Mouse (Mus musculus) neural tube, embryonic 15.5 days (tissue): ENCODE results near the gene Nog. TPM values are rescaled to one million over a fixed set of nuclear protein-coding genes. Genes with fewer than 3 reads are reported as not detected.

ENCODE experiments used
- ATAC-seq: fragments of 200-750 bp; cut with Nextera tagmentation; 2 replicates; pipeline ENCODE4 v1.8.0; 2017; ENCODE audit warnings: mild to moderate bottlenecking, moderate TSS enrichment, moderate library complexity; ENCODE audit not compliant: low FRiP score
- H3K27ac ChIP-seq: fragments of 300-500 bp; sonication (generic); replicated peaks from 2 replicates; pipeline ENCODE4 v1.5.1; 2015; ENCODE audit warnings: mild to moderate bottlenecking, inconsistent platforms
- H3K27me3 ChIP-seq: fragments of 300-500 bp; sonication (generic); replicated peaks from 2 replicates; pipeline ENCODE4 v1.6.1; 2015; ENCODE audit warnings: inconsistent platforms
- H3K36me3 ChIP-seq: fragments of 300-500 bp; sonication (generic); 2 replicates; pipeline ENCODE4 v1.6.1; 2015; ENCODE audit warnings: inconsistent platforms
- H3K4me1 ChIP-seq: fragments of 300-500 bp; sonication (generic); 2 replicates; pipeline ENCODE4 v1.6.1; 2015; ENCODE audit warnings: inconsistent platforms
- H3K4me2 ChIP-seq: fragments of 300-500 bp; sonication (generic); 2 replicates; pipeline ENCODE4 v1.6.1; 2015; ENCODE audit warnings: inconsistent platforms, mild to moderate bottlenecking, moderate library complexity
- H3K4me3 ChIP-seq: fragments of 300-500 bp; sonication (generic); replicated peaks from 2 replicates; pipeline ENCODE4 v1.5.1; 2015; ENCODE audit warnings: mild to moderate bottlenecking, inconsistent platforms
- H3K9ac ChIP-seq: fragments of 300-500 bp; sonication (generic); replicated peaks from 2 replicates; pipeline ENCODE4 v1.6.1; 2015; ENCODE audit warnings: mild to moderate bottlenecking, inconsistent platforms
- H3K9me3 ChIP-seq: fragments of 300-500 bp; sonication (generic); replicated peaks from 2 replicates; pipeline ENCODE4 v1.6.1; 2016; ENCODE audit warnings: inconsistent platforms
- WGBS: fragments of 180-500 bp; shearing (Covaris S2); methylation state at CpG from one replicate; pipeline ENCODE4 v1.1.7; 2015; ENCODE audit warnings: mixed read lengths; 5-methylcytosine and 5-hydroxymethylcytosine counted together
- polyA plus RNA-seq: library from polyadenylated mRNA; unstranded; fragments of >200 nt; fragmentation: Nextera tagmentation; extraction: Ambion mirVana; gene quantifications from 2 replicates; pipeline ENCODE4 v1.2.1, GENCODE M21; 2015

The Nog gene
- polyA plus RNA-seq, 1 experiment from 2014 or later, result 5.1 TPM

DNA sequence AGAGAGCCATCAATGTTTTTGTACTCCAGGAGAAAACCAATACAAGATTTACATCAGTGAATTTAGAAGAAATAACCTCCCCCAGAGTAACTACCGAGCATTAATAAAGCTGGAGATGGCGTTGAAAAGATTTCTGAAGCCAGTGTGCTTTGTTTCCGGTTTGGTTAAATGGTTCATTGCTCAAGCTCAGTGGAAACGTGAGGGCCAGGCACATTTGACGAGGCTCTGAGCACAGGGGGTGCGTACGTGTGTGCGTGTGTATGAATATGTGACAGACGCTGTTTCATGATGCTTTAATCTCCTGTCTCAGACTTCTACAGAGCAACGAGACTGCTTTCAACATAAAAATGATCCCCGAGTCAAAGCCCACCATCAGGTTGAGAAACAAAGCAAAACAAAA is 8.1 kb upstream of the Nog start:
- no peak overlapping the region for H3K27ac ChIP-seq
- no peaks in the 10 kb centered on the region for H3K36me3 ChIP-seq
- H3K4me1 ChIP-seq, result no peaks in the 10 kb centered on the region
- no peaks in the 10 kb centered on the region for H3K9me3 ChIP-seq
- no peaks in the 10 kb centered on the region for H3K27me3 ChIP-seq
- 54% methylated on average over 11 of the region's 11 CpGs for WGBS
- no peak overlapping the region for H3K9ac ChIP-seq
- no peak overlapping the region for H3K4me2 ChIP-seq
- no peak overlapping the region for H3K4me3 ChIP-seq
- ATAC-seq, result no peak

DNA sequence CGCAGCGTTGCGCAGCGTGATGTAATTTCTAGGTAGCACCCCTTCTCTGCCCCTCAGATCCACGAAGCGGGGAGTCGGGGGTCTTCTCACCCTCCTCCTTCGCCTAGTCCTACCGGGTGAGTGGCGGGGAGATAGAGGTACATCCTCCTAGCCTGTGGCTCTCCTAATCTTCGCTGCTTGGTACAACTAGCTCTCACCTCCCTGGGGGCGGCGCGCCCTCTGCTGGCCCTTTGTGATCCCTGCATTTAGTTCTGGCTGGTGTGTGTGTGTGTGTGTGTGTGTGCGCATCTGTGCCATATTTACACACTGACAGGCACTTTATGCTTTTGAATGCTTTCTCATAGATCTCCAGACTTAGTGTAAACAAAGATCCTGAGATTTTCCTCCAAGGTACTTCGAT is 1.3 kb upstream of the Nog start:
- no peaks in the 10 kb centered on the region for H3K9me3 ChIP-seq
- no peaks in the 10 kb centered on the region for H3K36me3 ChIP-seq

DNA sequence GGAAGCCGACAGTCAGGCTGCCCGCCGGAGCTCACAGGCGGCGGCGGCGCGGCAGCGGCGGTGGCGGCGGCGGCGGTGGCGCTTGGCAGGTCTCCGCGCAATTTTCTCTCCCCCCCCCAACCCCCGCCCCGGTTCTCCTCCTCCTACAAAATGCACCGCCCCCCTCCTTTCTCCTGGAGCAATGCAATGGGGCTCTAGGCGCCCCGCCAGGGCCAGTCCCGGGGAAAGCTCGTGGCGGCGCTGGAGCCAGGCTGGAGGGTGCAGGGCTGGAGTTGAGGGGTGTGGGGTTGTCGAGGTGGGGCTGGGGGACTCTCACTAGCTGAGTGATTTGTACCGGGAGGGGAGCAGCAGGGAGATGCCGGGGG is 666 bp upstream of the Nog start:
- WGBS, result under 1% methylated on average over 20 of the region's 29 CpGs
- Histone ChIP-seq H3K9me3 (no peaks in the 10 kb centered on the region), H3K9ac (peak overlapping the region; percentile 70), H3K4me3 (peak overlapping the region; percentile 74), H3K27me3 (0 out of 2 replicates have a peak, but pooled peaks cover 6% of the 10 kb centered on the region), H3K4me2 (peak overlapping the region; percentile 95), H3K27ac (peak overlapping the region; percentile 90), H3K4me1 (peaks cover 36% of the 10 kb centered on the region), H3K36me3 (no peaks in the 10 kb centered on the region)
- peak; percentile 83 for ATAC-seq

More for the DNA sequence above, 1.3 kb upstream of the Nog start:
- Histone ChIP-seq H3K27me3 (0 out of 2 replicates have a peak, but pooled peaks cover 6% of the 10 kb centered on the region), H3K9ac (no peak overlapping the region), H3K27ac (peak overlapping the region; percentile 90), H3K4me3 (peak overlapping the region; percentile 74), H3K4me2 (peak overlapping the region; percentile 95), H3K4me1 (peaks cover 31% of the 10 kb centered on the region)
- 1% methylated on average over 14 of the region's 16 CpGs for WGBS
- peak; percentile 81 for ATAC-seq

DNA sequence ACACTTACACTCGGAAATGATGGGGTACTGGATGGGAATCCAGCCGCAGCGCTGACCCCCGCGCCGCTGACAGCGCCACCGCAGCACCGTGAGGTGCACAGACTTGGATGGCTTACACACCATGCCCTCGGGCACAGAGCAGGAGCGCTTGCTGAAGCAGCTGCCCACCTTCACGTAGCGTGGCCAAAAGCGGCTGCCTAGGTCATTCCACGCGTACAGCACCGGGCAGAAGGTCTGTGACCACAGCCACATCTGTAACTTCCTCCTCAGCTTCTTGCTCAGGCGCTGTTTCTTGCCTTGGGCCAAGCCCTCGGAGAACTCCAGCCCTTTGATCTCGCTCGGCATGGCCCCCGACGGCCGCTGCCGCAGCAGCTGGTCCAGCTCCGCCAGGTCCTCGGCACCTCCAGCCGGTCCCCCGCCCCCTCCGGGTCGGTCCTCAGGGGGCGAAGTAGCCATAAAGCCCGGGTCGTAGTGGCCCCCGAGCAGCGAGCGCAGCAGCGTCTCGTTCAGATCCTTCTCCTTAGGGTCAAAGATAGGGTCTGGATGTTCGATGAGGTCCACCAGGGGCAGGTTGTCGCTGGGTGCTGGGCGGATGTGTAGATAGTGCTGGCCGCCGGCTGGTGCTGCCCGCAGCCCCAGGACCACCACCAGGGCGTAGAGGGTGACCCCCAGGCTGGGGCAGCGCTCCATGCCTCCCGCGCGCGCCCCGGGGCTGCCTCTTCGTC is 639 bp downstream of the Nog start:
- Histone ChIP-seq H3K27ac (peak overlapping the region; percentile 90), H3K4me1 (peaks cover 38% of the 10 kb centered on the region), H3K4me3 (peak overlapping the region; percentile 74), H3K9ac (peak overlapping the region; percentile 70), H3K4me2 (peak overlapping the region; percentile 95), H3K36me3 (no peaks in the 10 kb centered on the region), H3K27me3 (0 out of 2 replicates have a peak, but pooled peaks cover 6% of the 10 kb centered on the region), H3K9me3 (no peaks in the 10 kb centered on the region)
- WGBS, result under 1% methylated on average over 53 of the region's 53 CpGs
- no peak for ATAC-seq

DNA sequence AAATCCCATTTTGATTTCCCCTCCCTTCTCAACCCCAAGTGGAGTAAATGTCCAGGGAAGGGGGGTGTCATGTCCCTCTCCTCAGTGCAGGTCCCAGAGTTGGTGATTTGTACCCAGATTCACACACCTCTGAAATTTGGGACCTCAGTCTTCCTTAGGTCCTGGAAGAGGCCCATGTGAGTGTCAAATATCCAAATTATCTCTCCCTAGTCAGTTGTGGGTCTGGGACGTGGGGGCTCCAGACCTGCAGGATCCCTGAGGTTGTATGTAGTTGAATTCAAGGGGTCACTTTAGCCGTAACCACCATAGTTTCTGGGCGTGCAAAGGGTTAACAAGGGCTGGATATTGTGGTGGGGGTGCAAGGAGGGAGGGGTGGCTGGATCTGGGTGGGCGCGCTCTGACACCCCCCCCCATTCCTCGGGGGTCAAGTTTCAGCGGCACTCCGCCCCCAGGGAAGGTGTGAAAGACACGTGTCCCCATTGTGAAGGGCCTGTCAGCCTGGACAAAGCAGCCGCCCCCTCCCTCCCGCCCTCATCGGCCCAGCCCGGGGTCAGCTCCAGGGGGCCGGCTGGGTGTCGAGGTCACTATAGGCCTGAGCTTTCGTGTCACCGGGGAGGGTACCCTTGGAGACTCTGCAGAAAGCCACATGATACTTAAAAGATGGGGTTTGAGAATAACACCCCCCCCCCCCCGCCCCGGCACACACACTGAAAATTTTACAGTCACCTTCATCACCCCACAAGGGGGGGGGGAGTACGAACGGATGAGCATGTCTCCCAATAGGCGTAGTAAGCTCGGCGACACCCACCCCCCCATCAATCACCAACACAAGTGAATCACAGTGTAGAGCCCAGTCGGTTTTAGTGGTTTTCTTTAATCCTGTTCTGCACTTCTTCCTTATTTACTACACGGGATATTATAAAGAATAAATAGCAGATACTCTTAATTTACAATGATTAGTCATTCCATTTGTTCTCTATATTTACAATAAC is 2.1 kb downstream of the Nog start:
- no peak for ATAC-seq
- under 1% methylated on average over 26 of the region's 26 CpGs for WGBS
- H3K9ac ChIP-seq, result peak overlapping the region; percentile 36
- peaks cover 38% of the 10 kb centered on the region for H3K4me1 ChIP-seq
- peak overlapping the region; percentile 40 for H3K4me3 ChIP-seq
- H3K27me3 ChIP-seq, result 0 out of 2 replicates have a peak, but pooled peaks cover 12% of the 10 kb centered on the region
- no peaks in the 10 kb centered on the region for H3K9me3 ChIP-seq
- no peaks in the 10 kb centered on the region for H3K36me3 ChIP-seq
- H3K4me2 ChIP-seq, result peak overlapping the region; percentile 95
- no peak overlapping the region for H3K27ac ChIP-seq

DNA sequence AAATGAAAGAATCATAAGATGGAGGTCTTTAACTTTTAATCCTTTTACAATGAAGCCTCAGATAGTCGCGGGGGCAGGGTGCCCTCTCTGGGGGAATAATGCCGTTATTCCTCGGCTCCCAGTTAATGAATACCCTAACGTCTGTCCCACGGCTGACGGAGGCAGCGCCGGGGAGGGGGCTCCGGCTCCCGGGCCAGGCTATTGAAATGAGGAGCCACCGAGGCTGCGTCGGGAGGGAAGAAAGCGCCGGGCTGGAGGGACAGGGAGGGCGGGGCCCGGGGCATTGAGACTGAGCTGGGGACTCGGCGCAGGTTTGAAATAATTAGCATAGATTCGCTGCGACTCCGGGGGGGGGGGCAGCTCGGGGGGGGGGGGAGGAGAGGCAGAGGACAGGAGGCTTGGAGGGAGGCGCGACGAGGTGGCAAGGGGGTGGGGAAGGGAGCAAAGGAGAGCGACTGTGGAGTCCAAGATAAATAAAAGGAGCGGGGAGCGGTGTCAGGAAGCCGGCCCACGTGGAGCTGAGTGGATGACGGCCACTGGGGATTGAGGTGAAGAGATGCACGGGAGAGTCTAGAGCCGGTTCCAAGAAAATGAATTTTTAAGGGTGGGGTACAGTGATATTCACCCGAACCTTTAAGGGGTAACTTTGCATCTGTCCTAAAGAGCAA is 2.9 kb downstream of the Nog start:
- 0 out of 2 replicates have a peak, but pooled peaks cover 13% of the 10 kb centered on the region for H3K27me3 ChIP-seq
- peak overlapping the region; percentile 30; the same call in 1 of the 2 replicates for H3K27ac ChIP-seq
- WGBS, result 1% methylated on average over 28 of the region's 36 CpGs
- no peak for ATAC-seq
- no peaks in the 10 kb centered on the region for H3K9me3 ChIP-seq
- peak overlapping the region; percentile 40 for H3K4me3 ChIP-seq
- H3K36me3 ChIP-seq, result no peaks in the 10 kb centered on the region
- peak overlapping the region; percentile 95 for H3K4me2 ChIP-seq
- H3K4me1 ChIP-seq, result peaks cover 38% of the 10 kb centered on the region
- H3K9ac ChIP-seq, result peak overlapping the region; percentile 36

DNA sequence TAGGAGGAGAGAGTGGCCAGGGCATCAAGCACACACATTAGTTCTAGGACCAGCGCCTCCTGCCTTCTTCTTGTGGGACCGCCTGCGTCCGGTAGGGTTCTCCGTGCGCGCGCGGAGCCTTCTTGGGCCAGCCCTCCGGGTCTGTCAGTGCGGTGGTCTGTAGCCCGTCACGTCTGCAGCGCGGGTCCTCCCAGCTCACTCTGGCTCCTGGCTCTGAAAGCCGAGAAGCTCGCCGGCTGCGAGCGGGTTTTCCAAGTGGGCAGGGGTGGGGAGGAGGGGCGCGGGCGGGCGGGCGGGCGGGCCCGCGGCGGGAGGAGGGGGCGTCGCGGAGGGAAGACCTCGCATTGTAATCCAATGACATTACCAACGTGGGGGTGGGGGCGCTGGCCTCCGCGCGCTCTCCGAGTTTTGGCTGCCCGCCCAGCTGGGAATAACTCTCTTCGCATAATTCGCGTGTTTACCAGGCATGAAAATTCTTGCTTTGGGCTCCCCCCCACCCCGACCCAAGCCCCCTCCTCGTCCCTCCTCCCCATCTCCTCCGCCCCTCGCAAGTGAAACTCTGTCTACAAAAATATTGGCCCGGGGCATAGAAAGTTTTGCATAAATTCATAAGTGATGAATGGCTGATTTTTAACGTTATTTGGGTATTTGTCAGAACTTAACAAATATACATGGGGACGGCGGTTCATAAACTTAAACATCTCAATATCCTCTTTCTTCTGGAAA is 3.7 kb downstream of the Nog start:
- Histone ChIP-seq H3K4me3 (peak overlapping the region; percentile 40), H3K36me3 (no peaks in the 10 kb centered on the region), H3K9ac (peak overlapping the region; percentile 26), H3K4me1 (peaks cover 38% of the 10 kb centered on the region), H3K9me3 (no peaks in the 10 kb centered on the region), H3K27ac (peak overlapping the region; percentile 37; the same call in 1 of the 2 replicates), H3K27me3 (0 out of 2 replicates have a peak, but pooled peaks cover 13% of the 10 kb centered on the region), H3K4me2 (peak overlapping the region; percentile 95)
- ATAC-seq, result peak; percentile 15; the same call in 1 of the 2 replicates
- under 1% methylated on average over 44 of the region's 51 CpGs for WGBS

DNA sequence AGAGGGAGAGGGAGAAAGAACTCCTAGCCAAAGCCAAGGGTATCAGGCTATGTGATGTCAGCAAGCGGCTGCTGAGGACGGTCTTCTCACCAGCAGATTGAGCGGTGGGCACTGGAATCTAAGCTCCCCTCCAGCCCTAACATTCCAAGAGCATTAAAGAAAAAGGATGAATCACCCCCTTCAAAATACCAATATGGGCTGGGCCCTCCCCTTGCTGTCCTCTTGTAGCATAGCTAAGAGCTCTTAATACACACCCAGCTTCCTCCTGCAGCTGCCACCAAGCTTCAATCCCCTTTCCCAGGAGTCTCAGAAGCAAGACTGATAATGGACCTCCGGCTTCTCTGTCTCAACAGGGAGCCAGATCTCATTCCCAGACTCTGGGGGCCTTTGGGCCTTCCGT is 4.6 kb downstream of the Nog start:
- Histone ChIP-seq H3K27me3 (0 out of 2 replicates have a peak, but pooled peaks cover 13% of the 10 kb centered on the region), H3K4me3 (peak overlapping the region; percentile 40; the same call in 1 of the 2 replicates), H3K36me3 (no peaks in the 10 kb centered on the region), H3K4me2 (peak overlapping the region; percentile 95), H3K9ac (no peak overlapping the region), H3K27ac (no peak overlapping the region), H3K9me3 (no peaks in the 10 kb centered on the region), H3K4me1 (peaks cover 36% of the 10 kb centered on the region)
- no peak for ATAC-seq
- 49% methylated on average over 5 of the region's 5 CpGs for WGBS

DNA sequence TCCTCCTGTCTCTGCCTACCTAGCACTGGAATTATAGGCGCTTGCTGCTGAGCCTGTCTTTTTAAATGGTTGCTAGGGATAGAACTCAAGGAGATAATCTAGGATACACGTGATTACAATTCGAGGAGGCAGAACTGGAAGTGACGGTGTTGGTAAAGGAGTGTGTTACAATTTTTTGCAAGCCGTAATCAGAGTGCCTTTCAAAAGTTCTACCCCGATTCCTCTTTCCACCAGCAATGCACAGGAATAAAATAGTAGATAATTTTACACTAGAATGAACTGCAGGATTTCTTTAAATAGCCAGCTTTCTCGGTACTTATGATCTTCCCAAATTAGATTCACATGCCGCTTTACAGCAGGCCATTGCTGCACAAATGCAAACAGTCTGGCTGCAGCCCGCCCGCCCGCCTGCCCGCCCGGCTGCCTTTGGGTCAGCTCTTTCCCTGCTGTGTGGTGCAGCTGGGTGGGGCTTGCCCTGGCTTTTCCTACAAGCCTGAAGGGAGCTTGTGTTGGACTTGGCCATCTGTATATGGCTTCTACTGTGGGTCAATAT is 32.2 kb downstream of the Nog start:
- Histone ChIP-seq H3K27me3 (no peaks in the 10 kb centered on the region), H3K4me2 (no peak overlapping the region), H3K9me3 (no peaks in the 10 kb centered on the region), H3K9ac (no peak overlapping the region), H3K27ac (no peak overlapping the region), H3K36me3 (no peaks in the 10 kb centered on the region), H3K4me3 (no peak overlapping the region), H3K4me1 (0 out of 2 replicates have a peak, but pooled peaks cover 2% of the 10 kb centered on the region)
- 90% methylated on average over 13 of the region's 13 CpGs for WGBS
- ATAC-seq, result no peak

DNA sequence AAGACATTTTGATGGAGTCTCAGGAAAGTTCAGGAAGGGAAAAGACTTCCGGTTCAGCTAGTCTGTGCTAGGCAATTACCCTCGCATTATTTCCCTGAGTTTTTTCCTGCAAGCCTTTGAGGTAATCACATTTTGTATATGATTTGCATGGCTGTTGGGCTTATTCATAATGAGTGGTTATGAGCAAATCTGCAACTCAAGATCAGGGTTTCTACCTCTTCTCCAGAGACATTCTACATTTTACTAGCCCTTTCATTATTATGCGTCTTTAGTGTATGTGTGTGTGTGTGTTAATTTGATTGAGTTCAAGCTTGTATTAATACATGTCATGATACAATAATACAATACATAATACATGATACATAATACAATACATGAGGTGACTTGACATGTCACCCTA is 34.6 kb downstream of the Nog start:
- Histone ChIP-seq H3K4me2 (no peak overlapping the region), H3K9ac (no peak overlapping the region), H3K27me3 (no peaks in the 10 kb centered on the region), H3K4me1 (0 out of 2 replicates have a peak, but pooled peaks cover 4% of the 10 kb centered on the region), H3K9me3 (no peaks in the 10 kb centered on the region), H3K4me3 (no peak overlapping the region), H3K27ac (no peak overlapping the region), H3K36me3 (no peaks in the 10 kb centered on the region)
- WGBS, result 97% methylated on average over 3 of the region's 3 CpGs
- ATAC-seq, result no peak
